Mouse (Mus musculus) stomach, postnatal 0 days (tissue): ENCODE measurements around the gene Fgfr2.

ENCODE experiments used
- CTCF ChIP-seq: IDR thresholded peaks from 2 replicates; pipeline ENCODE4 v1.5.1; 2016; ENCODE audit warnings: antibody characterized with exemption, low read depth, mild to moderate bottlenecking, moderate library complexity
- EP300 ChIP-seq: optimal IDR thresholded peaks from 2 replicates; pipeline ENCODE3; 2016; ENCODE audit warnings: antibody characterized with exemption

DNA sequence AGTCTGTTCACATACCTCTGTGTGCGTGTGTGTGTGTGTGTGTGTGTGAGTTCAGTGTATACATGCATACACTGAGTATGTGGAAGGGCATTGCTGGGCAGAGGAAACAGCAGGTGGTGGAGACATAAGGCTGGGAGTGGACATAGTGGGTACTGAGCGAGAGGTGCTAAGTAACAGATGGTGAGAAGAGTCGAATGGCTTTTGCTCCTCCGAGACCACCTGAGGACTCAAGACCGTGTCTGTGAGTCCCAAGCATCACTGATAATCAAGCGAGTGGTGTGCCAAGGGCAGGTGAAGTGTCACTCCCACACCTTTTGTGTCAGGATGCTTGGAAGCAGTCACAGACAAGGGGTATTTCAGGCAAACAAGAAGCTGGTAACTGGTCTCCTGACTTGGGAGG lies 31.7 kb upstream of the Fgfr2 start:
- TF ChIP-seq CTCF, result no peak
- TF ChIP-seq EP300, result no peak
